Mouse (Mus musculus) forebrain, embryonic 14.5 days (tissue): Measurements from ENCODE around the gene Cep128. TPM values are rescaled to one million over a fixed set of nuclear protein-coding genes. Genes with fewer than 3 reads are reported as not detected.
A peak's percentile ranks its signal among the peaks of the same experiment; 100 is the strongest.

Source experiments
- ATAC-seq: fragments of 200-750 bp; cut with Nextera tagmentation; 2 replicates; pipeline ENCODE4 v1.8.0; 2017; ENCODE audit warnings: mild to moderate bottlenecking, moderate library complexity
- DNase-seq: peaks from one replicate; pipeline ENCODE4 v3.0.0-alpha.2; 2015; ENCODE audit warnings: low spot score
- H3K27ac ChIP-seq: fragments of 300-500 bp; sonication (generic); 2 replicates; pipeline ENCODE4 v1.5.1; 2014; ENCODE audit warnings: low read depth, mild to moderate bottlenecking, control low read depth, low read length, moderate library complexity
- H3K27me3 ChIP-seq: fragments of 300-500 bp; sonication (generic); replicated peaks from 2 replicates; pipeline ENCODE4 v1.6.1; 2014; ENCODE audit warnings: low read length, control low read depth, mixed read lengths; ENCODE audit not compliant: control insufficient read depth, insufficient read depth
- H3K36me3 ChIP-seq: fragments of 300-500 bp; sonication (generic); 2 replicates; pipeline ENCODE4 v1.6.1; 2014; ENCODE audit warnings: low read length, control low read depth; ENCODE audit not compliant: control insufficient read depth, insufficient read depth
- H3K4me1 ChIP-seq: fragments of 300-500 bp; sonication (generic); 2 replicates; pipeline ENCODE4 v1.6.1; 2014; ENCODE audit warnings: antibody characterized with exemption, low read length, control low read depth; ENCODE audit not compliant: control insufficient read depth, insufficient read depth
- H3K4me2 ChIP-seq: fragments of 300-500 bp; sonication (generic); 2 replicates; pipeline ENCODE4 v1.6.1; 2014; ENCODE audit warnings: mild to moderate bottlenecking, control low read depth, low read length
- H3K4me3 ChIP-seq: fragments of 300-500 bp; sonication (generic); 2 replicates; pipeline ENCODE4 v1.5.1; 2014; ENCODE audit warnings: low read depth, low read length, control low read depth
- H3K9ac ChIP-seq: fragments of 300-500 bp; sonication (generic); 2 replicates; pipeline ENCODE4 v1.6.1; 2014; ENCODE audit warnings: mild to moderate bottlenecking, low read length, control low read depth, moderate library complexity
- H3K9me3 ChIP-seq: fragments of 300-500 bp; sonication (generic); replicated peaks from 2 replicates; pipeline ENCODE4 v1.6.1; 2016; ENCODE audit warnings: low read length, control low read depth, mixed read lengths; ENCODE audit not compliant: control insufficient read depth
- WGBS: fragments of 180-500 bp; shearing (Covaris S2); extraction: QIAGEN DNeasy Blood & Tissue Kit; methylation state at CpG from one replicate; pipeline ENCODE4 v1.1.7; 2014; 5-methylcytosine and 5-hydroxymethylcytosine counted together
- polyA plus RNA-seq: library from polyadenylated mRNA; unstranded; fragments of >200 nt; fragmentation: Nextera tagmentation; extraction: Ambion mirVana; gene quantifications from 2 replicates; pipeline ENCODE4 v1.2.1, GENCODE M21; 2014

Gene Cep128
- polyA plus RNA-seq, 1 experiment from 2014 or later: 5.5 TPM

GRCm38 (mm10) chr12:91327527-91327926 is 56.7 kb downstream of the Cep128 start:
- WGBS: 72% methylated on average over 4 of the region's 4 CpGs
- DNase-seq: no peak
- Histone ChIP-seq H3K36me3 (no peaks in the 10 kb centered on the region), H3K27ac (no peak overlapping the region), H3K4me3 (no peak overlapping the region), H3K4me2 (no peak overlapping the region), H3K27me3 (no peaks in the 10 kb centered on the region), H3K9me3 (no peaks in the 10 kb centered on the region), H3K4me1 (no peaks in the 10 kb centered on the region), H3K9ac (no peak overlapping the region)
- no peak for ATAC-seq

GRCm38 (mm10) chr12:91326104-91326503 is 58.1 kb downstream of the Cep128 start:
- no peak overlapping the region for H3K27ac ChIP-seq
- no peaks in the 10 kb centered on the region for H3K9me3 ChIP-seq
- no peaks in the 10 kb centered on the region for H3K4me1 ChIP-seq
- ATAC-seq (peak; percentile 91), DNase-seq (peak; percentile 90)
- H3K4me3 ChIP-seq: no peak overlapping the region
- no peak overlapping the region for H3K9ac ChIP-seq
- WGBS: 26% methylated on average over 6 of the region's 6 CpGs
- no peak overlapping the region for H3K4me2 ChIP-seq
- no peaks in the 10 kb centered on the region for H3K36me3 ChIP-seq
- no peaks in the 10 kb centered on the region for H3K27me3 ChIP-seq

DNA sequence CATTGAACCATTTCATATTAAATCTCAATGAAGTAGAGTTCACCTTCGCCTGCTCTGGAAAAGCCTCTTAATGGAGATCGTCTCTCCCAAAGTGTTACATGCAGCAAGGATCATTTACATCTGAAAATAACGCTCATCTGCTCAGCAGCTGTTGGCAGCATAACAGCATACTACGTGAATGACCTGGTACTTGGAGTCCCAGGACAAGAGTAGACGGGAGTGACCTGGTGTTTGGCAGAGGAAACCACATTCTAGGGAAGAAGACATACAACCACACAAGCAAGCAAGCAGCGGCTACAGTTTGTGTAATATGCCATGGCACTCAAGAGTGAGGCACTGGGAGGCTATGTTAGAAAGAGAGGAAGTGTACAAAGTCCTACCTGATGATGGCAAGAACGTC is 69.2 kb downstream of the Cep128 start:
- ATAC-seq: no peak
- 88% methylated on average over 7 of the region's 7 CpGs for WGBS
- no peaks in the 10 kb centered on the region for H3K4me1 ChIP-seq
- no peak overlapping the region for H3K9ac ChIP-seq
- DNase-seq: no peak
- H3K36me3 ChIP-seq: no peaks in the 10 kb centered on the region
- H3K27me3 ChIP-seq: no peaks in the 10 kb centered on the region
- no peaks in the 10 kb centered on the region for H3K9me3 ChIP-seq
- H3K27ac ChIP-seq: no peak overlapping the region
- no peak overlapping the region for H3K4me3 ChIP-seq
- H3K4me2 ChIP-seq: no peak overlapping the region

DNA sequence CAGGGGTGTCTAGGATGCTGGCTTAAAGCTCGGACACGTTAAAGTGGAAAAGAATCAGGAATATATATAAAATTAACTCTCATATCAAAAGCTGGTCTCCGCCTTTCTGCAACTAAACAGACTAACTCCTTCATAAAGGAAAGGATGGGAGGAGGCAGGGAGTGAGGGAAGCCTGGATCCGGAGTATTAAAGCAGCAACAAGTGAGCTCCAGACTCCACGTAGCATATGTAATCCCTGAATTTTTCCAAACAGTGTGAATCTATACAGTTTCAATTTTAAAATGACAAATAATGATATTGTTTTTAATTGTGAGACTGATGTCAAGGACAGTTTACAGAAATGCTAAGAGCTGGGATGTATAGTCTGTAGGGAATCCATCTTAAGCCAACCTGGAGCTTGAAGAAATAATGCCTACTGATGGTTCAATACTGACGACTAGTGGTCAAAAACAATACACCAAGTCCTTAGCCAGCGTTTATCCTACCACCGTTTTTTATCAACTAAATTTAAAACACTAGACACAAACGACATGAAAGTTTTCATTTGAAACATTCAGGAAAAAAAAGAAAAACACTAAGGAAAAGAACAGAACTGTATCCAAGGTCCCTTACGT is 70.1 kb downstream of the Cep128 start:
- DNase-seq (peak; percentile 83), ATAC-seq (peak; percentile 72)
- no peaks in the 10 kb centered on the region for H3K27me3 ChIP-seq
- no peak overlapping the region for H3K4me2 ChIP-seq
- 48% methylated on average over 10 of the region's 10 CpGs for WGBS
- no peak overlapping the region for H3K9ac ChIP-seq
- H3K9me3 ChIP-seq: no peaks in the 10 kb centered on the region
- H3K27ac ChIP-seq: no peak overlapping the region
- no peak overlapping the region for H3K4me3 ChIP-seq
- H3K4me1 ChIP-seq: no peaks in the 10 kb centered on the region
- no peaks in the 10 kb centered on the region for H3K36me3 ChIP-seq

DNA sequence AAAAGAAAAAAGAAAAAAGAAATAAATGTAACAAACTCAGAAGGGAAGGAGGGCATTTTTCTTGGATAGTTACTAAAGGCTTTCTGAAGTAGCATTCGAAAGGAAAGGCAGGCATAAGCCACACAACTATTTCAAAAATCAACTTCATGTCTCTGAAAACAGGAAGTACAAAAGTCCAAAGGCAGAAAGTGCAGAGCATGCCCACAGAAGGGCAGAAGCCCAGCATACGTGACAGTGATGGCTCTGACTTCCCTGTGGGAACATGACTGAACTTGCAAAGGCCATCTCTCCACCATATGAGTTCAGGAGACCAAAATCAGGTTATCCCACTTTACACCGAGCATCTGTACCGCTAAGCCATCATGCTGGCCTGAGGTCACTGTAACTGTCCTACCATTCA is 71.6 kb downstream of the Cep128 start:
- 92% methylated on average over 4 of the region's 4 CpGs for WGBS
- no peak overlapping the region for H3K27ac ChIP-seq
- ATAC-seq (no peak), DNase-seq (no peak)
- H3K4me1 ChIP-seq: no peaks in the 10 kb centered on the region
- no peak overlapping the region for H3K4me2 ChIP-seq
- H3K9ac ChIP-seq: no peak overlapping the region
- no peaks in the 10 kb centered on the region for H3K27me3 ChIP-seq
- H3K36me3 ChIP-seq: no peaks in the 10 kb centered on the region
- no peak overlapping the region for H3K4me3 ChIP-seq
- no peaks in the 10 kb centered on the region for H3K9me3 ChIP-seq

- WGBS: 89% methylated on average over 3 of the region's 3 CpGs
- H3K4me3 ChIP-seq: no peak overlapping the region
- no peak for ATAC-seq
- no peaks in the 10 kb centered on the region for H3K27me3 ChIP-seq
- H3K9ac ChIP-seq: no peak overlapping the region
- H3K4me2 ChIP-seq: no peak overlapping the region
- H3K4me1 ChIP-seq: no peaks in the 10 kb centered on the region
- DNase-seq: no peak
- no peaks in the 10 kb centered on the region for H3K9me3 ChIP-seq
- H3K27ac ChIP-seq: no peak overlapping the region
- H3K36me3 ChIP-seq: no peaks in the 10 kb centered on the region
Measured at GRCm38 (mm10) chr12:91307733-91308132, 76.5 kb downstream of the Cep128 start.

GRCm38 (mm10) chr12:91305769-91306168 is 78.4 kb downstream of the Cep128 start:
- no peaks in the 10 kb centered on the region for H3K36me3 ChIP-seq
- ATAC-seq (no peak), DNase-seq (no peak)
- no peaks in the 10 kb centered on the region for H3K4me1 ChIP-seq
- H3K4me3 ChIP-seq: no peak overlapping the region
- no peak overlapping the region for H3K4me2 ChIP-seq
- H3K9ac ChIP-seq: no peak overlapping the region
- no peaks in the 10 kb centered on the region for H3K27me3 ChIP-seq
- H3K27ac ChIP-seq: no peak overlapping the region
- WGBS: 90% methylated on average over 7 of the region's 7 CpGs
- H3K9me3 ChIP-seq: no peaks in the 10 kb centered on the region

DNA sequence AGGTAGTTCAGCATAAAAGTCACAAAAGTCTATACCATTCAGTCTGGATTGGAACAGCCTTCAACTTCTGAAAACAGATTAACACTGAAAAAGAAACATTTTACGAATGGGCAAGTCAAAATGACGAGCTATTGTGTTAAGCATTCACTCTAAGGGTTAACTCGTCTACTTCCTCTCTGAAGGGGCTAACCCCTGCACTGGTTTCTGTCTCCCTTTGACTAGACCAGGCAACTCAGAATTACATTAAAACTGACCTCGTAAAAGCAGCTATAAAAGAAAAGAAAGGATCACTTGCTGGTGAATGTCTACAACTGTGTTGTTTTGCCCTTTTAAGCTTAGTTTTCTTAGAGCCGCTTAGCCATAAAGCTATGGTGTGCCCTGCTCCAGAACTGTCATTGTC is 79.2 kb downstream of the Cep128 start:
- Histone ChIP-seq H3K4me2 (no peak overlapping the region), H3K4me3 (no peak overlapping the region), H3K9me3 (no peaks in the 10 kb centered on the region), H3K27me3 (no peaks in the 10 kb centered on the region), H3K9ac (no peak overlapping the region), H3K36me3 (no peaks in the 10 kb centered on the region), H3K27ac (no peak overlapping the region), H3K4me1 (no peaks in the 10 kb centered on the region)
- WGBS: 55% methylated on average over 5 of the region's 5 CpGs
- DNase-seq (no peak), ATAC-seq (no peak)

- 96% methylated on average over 6 of the region's 6 CpGs for WGBS
- no peak overlapping the region for H3K4me3 ChIP-seq
- no peak overlapping the region for H3K4me2 ChIP-seq
- no peaks in the 10 kb centered on the region for H3K36me3 ChIP-seq
- no peak for ATAC-seq
- no peaks in the 10 kb centered on the region for H3K27me3 ChIP-seq
- H3K4me1 ChIP-seq: no peaks in the 10 kb centered on the region
- H3K27ac ChIP-seq: no peak overlapping the region
- DNase-seq: no peak
- H3K9ac ChIP-seq: no peak overlapping the region
- H3K9me3 ChIP-seq: no peaks in the 10 kb centered on the region
Measured at GRCm38 (mm10) chr12:91298700-91299099, 85.5 kb downstream of the Cep128 start.
